Mouse (Mus musculus) ES-CJ7 (cell line): ENCODE results near the gene Havcr2.
A peak's percentile ranks its signal among the peaks of the same experiment; 100 is the strongest.
"Not testable (repeated sequence)": the region's sequence is repeated elsewhere in the genome, so short reads cannot be mapped to it uniquely, and the experiment has no call there.

Experiments used
- DNase-seq: peaks from one replicate; pipeline ENCODE4 v3.0.0; 2011; ENCODE audit warnings: low read depth, low spot score

Gene Havcr2

GRCm38 (mm10) chr11:46454453-46455045 is at the start of gene Havcr2:
Gene Havcr2, plus strand, starts transcription at chr11:46454935.
- DNase-seq = no peak

GRCm38 (mm10) chr11:46404986-46405385 is 49.7 kb upstream of the Havcr2 start:
- no peak for DNase-seq

- no peak for DNase-seq
These were observed 48.0 kb upstream of the Havcr2 start for GRCm38 (mm10) chr11:46406721-46407120.

GRCm38 (mm10) chr11:46410018-46410563 is 44.6 kb upstream of the Havcr2 start:
- peak; percentile 21 for DNase-seq

- DNase-seq = no peak
These were observed 36.3 kb upstream of the Havcr2 start for GRCm38 (mm10) chr11:46418438-46418837.

- no peak for DNase-seq
These were observed 35.9 kb upstream of the Havcr2 start for GRCm38 (mm10) chr11:46418860-46419259.

- DNase-seq = no peak
These were observed 33.4 kb upstream of the Havcr2 start for GRCm38 (mm10) chr11:46421086-46421888.

GRCm38 (mm10) chr11:46428131-46428530 is 26.6 kb upstream of the Havcr2 start:
- DNase-seq = not testable (repeated sequence)

- no peak for DNase-seq
These were observed 24.6 kb upstream of the Havcr2 start for GRCm38 (mm10) chr11:46430123-46430522.

- DNase-seq = peak; percentile 91
These were observed 23.6 kb upstream of the Havcr2 start for GRCm38 (mm10) chr11:46431129-46431528.

GRCm38 (mm10) chr11:46435363-46435762 is 19.4 kb upstream of the Havcr2 start:
- no peak for DNase-seq

GRCm38 (mm10) chr11:46436760-46437458 is 17.8 kb upstream of the Havcr2 start, which contains the start of gene Med7:
Gene Med7, plus strand, starts transcription at chr11:46436925.
- DNase-seq = peak; percentile 99

GRCm38 (mm10) chr11:46437459-46438000 is 17.2 kb upstream of the Havcr2 start:
- peak; percentile 63 for DNase-seq

- DNase-seq = no peak
These were observed 15.7 kb upstream of the Havcr2 start for GRCm38 (mm10) chr11:46439005-46439543.

GRCm38 (mm10) chr11:46441774-46442173 is 13.0 kb upstream of the Havcr2 start:
- DNase-seq = no peak

- DNase-seq = no peak
These were observed 11.6 kb upstream of the Havcr2 start for GRCm38 (mm10) chr11:46443152-46443551.

- DNase-seq = no peak
These were observed 10.8 kb upstream of the Havcr2 start for GRCm38 (mm10) chr11:46443979-46444378.

- no peak for DNase-seq
These were observed 8.6 kb upstream of the Havcr2 start for GRCm38 (mm10) chr11:46446150-46446549.

GRCm38 (mm10) chr11:46447644-46448484 is 6.9 kb upstream of the Havcr2 start:
- peak; percentile 14 for DNase-seq

- no peak for DNase-seq
These were observed 5.2 kb upstream of the Havcr2 start for GRCm38 (mm10) chr11:46449461-46450080.
